Mouse (Mus musculus): ENCODE results near the gene Omt2a. TPM values are rescaled to one million over a fixed set of nuclear protein-coding genes. Genes with fewer than 3 reads are reported as not detected.
"Not testable (repeated sequence)": the region's sequence is repeated elsewhere in the genome, so short reads cannot be mapped to it uniquely, and the experiment has no call there.

The Omt2a gene
- polyA plus RNA-seq, 1 experiment from 2014 or later: not detected

- H3K9ac ChIP-seq (replicated peaks): no peak overlapping the region
- no peaks in the 10 kb centered on the region for H3K27me3 ChIP-seq
- H3K4me2 ChIP-seq (replicated peaks): no peak overlapping the region
- H3K4me3 ChIP-seq: no peak overlapping the region
- no peaks in the 10 kb centered on the region for H3K36me3 ChIP-seq
- no peaks in the 10 kb centered on the region for H3K4me1 ChIP-seq
- no peak overlapping the region for H3K27ac ChIP-seq (replicated peaks)
- 61% methylated on average over 3 of the region's 3 CpGs for WGBS
- H3K9me3 ChIP-seq: no peaks in the 10 kb centered on the region
- no peak for ATAC-seq (replicated peaks)
Measured at GRCm38 (mm10) chr9:78347004-78347403, 32.4 kb upstream of the Omt2a start.

DNA sequence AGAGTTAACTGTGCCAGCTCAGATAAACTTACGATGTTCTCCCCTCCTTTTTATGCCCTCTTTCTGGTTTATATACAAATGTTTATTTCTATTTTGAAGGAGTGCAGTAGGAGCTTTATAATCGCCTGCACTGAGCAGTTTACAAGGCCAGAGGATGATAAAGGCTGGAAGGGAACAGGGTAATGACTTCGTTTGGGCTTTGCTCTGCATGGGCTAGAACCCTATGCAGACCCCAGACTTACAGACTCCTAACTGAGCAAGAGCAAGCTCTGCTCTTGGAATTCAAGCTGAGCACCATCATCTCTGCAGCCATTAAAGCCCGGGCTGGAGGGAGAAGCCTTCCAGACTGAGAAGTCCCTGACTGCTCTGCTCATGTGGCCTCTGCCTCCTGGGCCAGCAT, 30.6 kb upstream of the Omt2a start:
- not testable (repeated sequence) for H3K9ac ChIP-seq (replicated peaks); ATAC-seq (replicated peaks); H3K4me3 ChIP-seq; H3K4me2 ChIP-seq (replicated peaks); H3K9me3 ChIP-seq; H3K27me3 ChIP-seq; H3K36me3 ChIP-seq; H3K4me1 ChIP-seq; H3K27ac ChIP-seq (replicated peaks)
- WGBS: 65% methylated on average over 4 of the region's 4 CpGs

DNA sequence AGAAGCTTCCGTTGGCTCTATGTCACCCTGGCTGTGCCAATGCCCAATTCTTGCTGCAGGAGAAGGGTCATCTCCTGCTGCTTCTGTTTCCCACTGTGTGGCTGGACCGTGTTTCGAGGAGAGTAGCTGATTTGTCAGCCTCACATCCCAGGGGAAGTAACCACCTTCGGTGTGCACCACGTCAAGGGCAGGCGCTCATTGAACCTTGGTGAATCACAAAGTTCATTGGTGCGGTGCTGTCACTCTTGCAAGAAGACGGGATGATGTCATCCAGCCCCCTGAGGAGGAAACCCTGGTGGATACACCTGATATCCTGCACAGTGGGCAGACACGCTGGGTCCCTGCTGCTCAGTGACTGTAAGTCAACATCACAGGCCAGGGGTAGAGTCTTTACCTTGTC, 28.5 kb upstream of the Omt2a start:
- not testable (repeated sequence) for H3K27me3 ChIP-seq; H3K4me1 ChIP-seq; H3K9ac ChIP-seq (replicated peaks); H3K4me3 ChIP-seq; ATAC-seq (replicated peaks); H3K27ac ChIP-seq (replicated peaks); H3K36me3 ChIP-seq; H3K4me2 ChIP-seq (replicated peaks); H3K9me3 ChIP-seq
- 86% methylated on average over 9 of the region's 9 CpGs for WGBS

DNA sequence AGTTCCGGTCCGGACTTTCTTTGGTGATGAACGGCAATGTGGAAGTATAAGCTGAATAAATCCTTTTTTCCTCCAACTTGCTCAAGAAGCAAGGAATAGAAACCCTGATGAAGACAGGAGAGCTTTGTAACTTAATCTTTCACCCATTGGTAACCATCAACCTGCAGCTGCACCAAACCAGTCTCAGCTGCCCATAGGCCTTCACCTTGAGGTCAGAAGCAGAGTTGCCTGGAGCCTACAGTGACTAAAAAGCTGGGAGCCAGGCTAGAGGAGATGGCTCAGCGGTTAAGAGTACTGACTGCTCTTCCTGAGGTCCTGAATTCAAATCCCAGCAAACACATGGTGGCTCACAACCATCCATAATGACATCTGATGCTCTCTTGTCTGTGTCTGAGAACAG, 27.9 kb upstream of the Omt2a start:
- WGBS: 90% methylated on average over 4 of the region's 4 CpGs
- H3K27me3 ChIP-seq: not testable (repeated sequence)

GRCm38 (mm10) chr9:78340324-78340723, 25.7 kb upstream of the Omt2a start:
- not testable (repeated sequence) for H3K4me2 ChIP-seq (replicated peaks); H3K4me3 ChIP-seq; H3K27me3 ChIP-seq; H3K9me3 ChIP-seq; H3K9ac ChIP-seq (replicated peaks); H3K36me3 ChIP-seq; H3K27ac ChIP-seq (replicated peaks); H3K4me1 ChIP-seq
- 11% methylated on average over 8 of the region's 8 CpGs for WGBS
- ATAC-seq (replicated peaks): 0 out of 2 replicates have a peak, but pooled peaks have one; percentile 29

More for the DNA sequence above, 27.9 kb upstream of the Omt2a start:
- not testable (repeated sequence) for ATAC-seq (replicated peaks); H3K4me3 ChIP-seq; H3K36me3 ChIP-seq; H3K4me2 ChIP-seq (replicated peaks); H3K9ac ChIP-seq (replicated peaks); H3K9me3 ChIP-seq; H3K4me1 ChIP-seq; H3K27ac ChIP-seq (replicated peaks)

- H3K27me3 ChIP-seq; H3K9me3 ChIP-seq; H3K36me3 ChIP-seq; ATAC-seq (replicated peaks); H3K27ac ChIP-seq (replicated peaks); H3K9ac ChIP-seq (replicated peaks); H3K4me3 ChIP-seq; H3K4me1 ChIP-seq; H3K4me2 ChIP-seq (replicated peaks): not testable (repeated sequence)
Measured at GRCm38 (mm10) chr9:78337050-78337449, 22.5 kb upstream of the Omt2a start.

DNA sequence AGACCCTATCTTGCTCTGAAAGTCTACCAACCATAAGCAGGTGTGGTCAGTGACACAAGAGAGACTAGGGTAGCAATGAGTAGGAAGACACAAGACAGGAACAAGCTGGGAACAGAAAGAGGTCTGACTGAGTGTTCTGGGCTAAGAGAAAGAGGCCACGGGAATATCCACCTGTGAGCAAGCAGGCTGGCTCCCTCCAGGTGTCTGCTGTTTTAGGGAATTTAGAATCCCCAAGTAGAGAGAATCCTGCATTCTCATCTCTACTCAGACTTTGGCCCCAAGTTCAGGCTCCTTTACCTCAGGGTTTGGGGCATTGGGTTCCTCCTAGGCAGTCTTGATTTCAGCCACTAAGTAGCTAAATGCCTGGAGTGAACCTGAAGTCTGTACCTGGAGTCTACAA, 12.7 kb upstream of the Omt2a start, which contains the start of gene Omt2b:
Gene Omt2b, plus strand, starts transcription at position 301 of the 400 bp plus-strand sequence.
- not testable (repeated sequence) for H3K4me3 ChIP-seq
- WGBS: 92% methylated on average over 1 of the region's 1 CpGs

DNA sequence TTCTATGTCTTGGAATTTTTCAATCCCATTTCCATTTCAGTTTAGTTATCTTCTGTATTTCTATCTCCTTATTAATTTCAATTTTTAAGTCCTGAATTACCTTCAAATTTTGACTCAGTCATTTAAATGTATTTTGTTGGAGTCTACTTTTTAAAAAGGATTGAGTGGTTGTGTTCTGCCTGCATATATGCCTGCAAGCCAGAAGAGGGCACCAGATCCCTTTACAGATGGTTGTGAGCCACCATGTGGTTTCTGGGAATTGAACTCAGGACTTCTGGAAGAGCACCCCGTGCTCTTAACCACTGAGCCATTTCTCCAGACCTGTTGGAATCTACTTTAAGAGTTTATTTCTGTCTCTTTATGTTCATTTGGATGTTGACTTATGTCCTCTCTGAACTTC, 4.9 kb upstream of the Omt2a start:
- H3K4me1 ChIP-seq: no peaks in the 10 kb centered on the region
- WGBS: 34% methylated on average over 1 of the region's 1 CpGs
- no peaks in the 10 kb centered on the region for H3K27me3 ChIP-seq
- H3K4me3 ChIP-seq: no peak overlapping the region
- H3K4me2 ChIP-seq (replicated peaks): no peak overlapping the region
- no peak overlapping the region for H3K9ac ChIP-seq (replicated peaks)
- no peaks in the 10 kb centered on the region for H3K36me3 ChIP-seq
- H3K27ac ChIP-seq (replicated peaks): no peak overlapping the region
- no peak for ATAC-seq (replicated peaks)
- no peaks in the 10 kb centered on the region for H3K9me3 ChIP-seq

More for the DNA sequence above, 12.7 kb upstream of the Omt2a start, which contains the start of gene Omt2b:
- not testable (repeated sequence) for H3K4me2 ChIP-seq (replicated peaks); H3K9me3 ChIP-seq; ATAC-seq (replicated peaks); H3K9ac ChIP-seq (replicated peaks); H3K27ac ChIP-seq (replicated peaks); H3K4me1 ChIP-seq; H3K27me3 ChIP-seq; H3K36me3 ChIP-seq

- 84% methylated on average over 3 of the region's 3 CpGs for WGBS
- not testable (repeated sequence) for H3K4me3 ChIP-seq; H3K27me3 ChIP-seq; H3K27ac ChIP-seq (replicated peaks); ATAC-seq (replicated peaks); H3K4me2 ChIP-seq (replicated peaks); H3K4me1 ChIP-seq; H3K9ac ChIP-seq (replicated peaks); H3K36me3 ChIP-seq; H3K9me3 ChIP-seq
Measured at GRCm38 (mm10) chr9:78308122-78308521, 6.5 kb downstream of the Omt2a start.

- not testable (repeated sequence) for H3K36me3 ChIP-seq; H3K4me3 ChIP-seq; H3K27me3 ChIP-seq; H3K4me2 ChIP-seq (replicated peaks); H3K9ac ChIP-seq (replicated peaks); ATAC-seq (replicated peaks); H3K27ac ChIP-seq (replicated peaks); H3K9me3 ChIP-seq; H3K4me1 ChIP-seq
- WGBS: 56% methylated on average over 1 of the region's 1 CpGs
Measured at GRCm38 (mm10) chr9:78299143-78299542, 15.5 kb downstream of the Omt2a start.

DNA sequence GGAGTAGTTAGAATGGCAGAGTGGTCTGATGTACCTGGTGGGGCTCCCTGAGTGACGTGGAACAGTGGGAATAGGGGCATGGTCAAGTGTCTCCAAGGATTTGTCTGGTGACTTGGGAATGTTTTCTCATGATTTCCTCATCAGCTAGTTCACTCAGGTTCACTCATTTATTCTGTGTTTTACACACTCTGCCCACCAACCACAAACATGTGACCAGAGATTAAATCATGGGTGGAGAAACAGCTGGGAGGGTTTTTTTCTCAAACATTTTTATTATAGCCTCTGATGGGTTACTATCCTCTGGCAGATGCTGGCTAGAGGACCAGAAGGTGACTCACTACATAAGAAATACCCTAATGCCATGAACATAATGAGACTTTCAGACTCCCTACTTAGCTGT, 16.4 kb downstream of the Omt2a start:
- H3K27me3 ChIP-seq: no peaks in the 10 kb centered on the region
- ATAC-seq (replicated peaks): no peak
- H3K9me3 ChIP-seq: no peaks in the 10 kb centered on the region
- no peaks in the 10 kb centered on the region for H3K36me3 ChIP-seq
- no peak overlapping the region for H3K27ac ChIP-seq (replicated peaks)
- no peak overlapping the region for H3K4me2 ChIP-seq (replicated peaks)
- WGBS: 88% methylated on average over 1 of the region's 1 CpGs
- H3K4me1 ChIP-seq: no peaks in the 10 kb centered on the region
- no peak overlapping the region for H3K9ac ChIP-seq (replicated peaks)
- H3K4me3 ChIP-seq: no peak overlapping the region

- H3K4me1 ChIP-seq; H3K4me3 ChIP-seq; H3K27me3 ChIP-seq; H3K27ac ChIP-seq (replicated peaks); H3K36me3 ChIP-seq; ATAC-seq (replicated peaks); H3K4me2 ChIP-seq (replicated peaks); H3K9me3 ChIP-seq; H3K9ac ChIP-seq (replicated peaks): not testable (repeated sequence)
- 15% methylated on average over 6 of the region's 6 CpGs for WGBS
Measured at GRCm38 (mm10) chr9:78296089-78296488, 18.5 kb downstream of the Omt2a start.

GRCm38 (mm10) chr9:78294781-78295180, 19.8 kb downstream of the Omt2a start:
- H3K4me1 ChIP-seq; H3K4me2 ChIP-seq (replicated peaks); H3K36me3 ChIP-seq; ATAC-seq (replicated peaks); H3K27me3 ChIP-seq; H3K4me3 ChIP-seq; H3K27ac ChIP-seq (replicated peaks); H3K9ac ChIP-seq (replicated peaks); H3K9me3 ChIP-seq: not testable (repeated sequence)
- WGBS: 78% methylated on average over 7 of the region's 7 CpGs
